Mouse (Mus musculus) neural tube, embryonic 13.5 days (tissue): Measurements from ENCODE around the gene Galr2. TPM values are rescaled to one million over a fixed set of nuclear protein-coding genes. Genes with fewer than 3 reads are reported as not detected.

Experiments used
- ATAC-seq: fragments of 200-750 bp; cut with Nextera tagmentation; 2 replicates; pipeline ENCODE4 v1.8.0; 2017; ENCODE audit warnings: low read depth, mild to moderate bottlenecking, moderate TSS enrichment, moderate library complexity
- H3K27ac ChIP-seq: fragments of 300-500 bp; sonication (generic); replicated peaks from 2 replicates; pipeline ENCODE4 v1.5.1; 2015; ENCODE audit warnings: moderate library complexity, mild to moderate bottlenecking, inconsistent platforms
- H3K27me3 ChIP-seq: fragments of 300-500 bp; sonication (generic); 2 replicates; pipeline ENCODE4 v1.6.1; 2015; ENCODE audit warnings: mild to moderate bottlenecking, inconsistent platforms
- H3K36me3 ChIP-seq: fragments of 300-500 bp; sonication (generic); 2 replicates; pipeline ENCODE4 v1.6.1; 2015; ENCODE audit warnings: mild to moderate bottlenecking, inconsistent platforms
- H3K4me1 ChIP-seq: fragments of 300-500 bp; sonication (generic); replicated peaks from 2 replicates; pipeline ENCODE4 v1.6.1; 2015; ENCODE audit warnings: inconsistent platforms
- H3K4me2 ChIP-seq: fragments of 300-500 bp; sonication (generic); 2 replicates; pipeline ENCODE4 v1.6.1; 2015; ENCODE audit warnings: inconsistent platforms, mild to moderate bottlenecking, moderate library complexity
- H3K4me3 ChIP-seq: fragments of 300-500 bp; sonication (generic); 2 replicates; pipeline ENCODE4 v1.5.1; 2015; ENCODE audit warnings: mild to moderate bottlenecking, inconsistent platforms
- H3K9ac ChIP-seq: fragments of 300-500 bp; sonication (generic); 2 replicates; pipeline ENCODE4 v1.6.1; 2015; ENCODE audit warnings: moderate library complexity, mild to moderate bottlenecking, inconsistent platforms
- H3K9me3 ChIP-seq: fragments of 300-500 bp; sonication (generic); 2 replicates; pipeline ENCODE4 v1.6.1; 2016; ENCODE audit warnings: inconsistent platforms
- WGBS: fragments of 180-500 bp; shearing (Covaris S2); methylation state at CpG from one replicate; pipeline ENCODE4 v1.1.7; 2015; 5-methylcytosine and 5-hydroxymethylcytosine counted together
- polyA plus RNA-seq: library from polyadenylated mRNA; unstranded; fragments of >200 nt; fragmentation: Nextera tagmentation; extraction: Ambion mirVana; gene quantifications from 2 replicates; pipeline ENCODE4 v1.2.1, GENCODE M21; 2015

The Galr2 gene
- polyA plus RNA-seq, 1 experiment from 2014 or later = 1.1 TPM

GRCm38 (mm10) chr11:116312359-116312758 is 31.6 kb downstream of the Galr2 start:
- H3K27me3 ChIP-seq = no peaks in the 10 kb centered on the region; the same call in 1 of the 2 replicates
- no peaks in the 10 kb centered on the region for H3K9me3 ChIP-seq
- ATAC-seq = no peak
- WGBS = 59% methylated on average over 8 of the region's 8 CpGs
- no peak overlapping the region for H3K9ac ChIP-seq
- H3K4me1 ChIP-seq = peaks cover 5% of the 10 kb centered on the region
- no peaks in the 10 kb centered on the region for H3K36me3 ChIP-seq
- H3K4me2 ChIP-seq = no peak overlapping the region
- H3K4me3 ChIP-seq = no peak overlapping the region
- no peak overlapping the region for H3K27ac ChIP-seq

- peak; percentile 84 for ATAC-seq
Measured at GRCm38 (mm10) chr11:116318719-116319659, 38.2 kb downstream of the Galr2 start.

GRCm38 (mm10) chr11:116326963-116327603 is 46.3 kb downstream of the Galr2 start:
- no peak for ATAC-seq
- 77% methylated on average over 7 of the region's 7 CpGs for WGBS
- Histone ChIP-seq H3K4me3 (no peak overlapping the region), H3K4me2 (no peak overlapping the region), H3K9ac (no peak overlapping the region), H3K27me3 (no peaks in the 10 kb centered on the region), H3K36me3 (no peaks in the 10 kb centered on the region), H3K9me3 (no peaks in the 10 kb centered on the region), H3K4me1 (peaks cover 36% of the 10 kb centered on the region), H3K27ac (no peak overlapping the region)

More at GRCm38 (mm10) chr11:116318719-116319659, 38.2 kb downstream of the Galr2 start:
- peaks cover 7% of the 10 kb centered on the region for H3K27me3 ChIP-seq
- WGBS = 1% methylated on average over 41 of the region's 41 CpGs
- peaks cover 11% of the 10 kb centered on the region for H3K4me1 ChIP-seq
- peak overlapping the region; percentile 78 for H3K4me2 ChIP-seq
- peak overlapping the region; percentile 39 for H3K4me3 ChIP-seq
- peak overlapping the region; percentile 68 for H3K9ac ChIP-seq
- H3K27ac ChIP-seq = no peak overlapping the region
- no peaks in the 10 kb centered on the region for H3K9me3 ChIP-seq
- no peaks in the 10 kb centered on the region for H3K36me3 ChIP-seq

- H3K4me1 ChIP-seq = peaks cover 61% of the 10 kb centered on the region
- peaks cover 18% of the 10 kb centered on the region for H3K27me3 ChIP-seq
- H3K9me3 ChIP-seq = no peaks in the 10 kb centered on the region
- WGBS = 35% methylated on average over 18 of the region's 18 CpGs
- H3K36me3 ChIP-seq = no peaks in the 10 kb centered on the region
- no peak overlapping the region for H3K4me2 ChIP-seq
- H3K9ac ChIP-seq = peak overlapping the region; percentile 27; the same call in 1 of the 2 replicates
- no peak overlapping the region for H3K4me3 ChIP-seq
- ATAC-seq = peak; percentile 66
- peak overlapping the region; percentile 83 for H3K27ac ChIP-seq
Measured at GRCm38 (mm10) chr11:116329314-116330210, 48.8 kb downstream of the Galr2 start.

- 51% methylated on average over 7 of the region's 7 CpGs for WGBS
- Histone ChIP-seq H3K4me1 (peaks cover 67% of the 10 kb centered on the region), H3K4me3 (no peak overlapping the region), H3K27ac (peak overlapping the region; percentile 83), H3K36me3 (no peaks in the 10 kb centered on the region), H3K9ac (peak overlapping the region; percentile 27; the same call in 1 of the 2 replicates), H3K9me3 (no peaks in the 10 kb centered on the region), H3K4me2 (no peak overlapping the region), H3K27me3 (peaks cover 24% of the 10 kb centered on the region)
- ATAC-seq = no peak
Measured at GRCm38 (mm10) chr11:116330211-116330518, 49.4 kb downstream of the Galr2 start.

GRCm38 (mm10) chr11:116332232-116332982 is 51.7 kb downstream of the Galr2 start:
- peak; percentile 38 for ATAC-seq
- 0 out of 2 replicates have a peak overlapping the region, but pooled peaks have one; percentile 17 for H3K9ac ChIP-seq
- H3K4me3 ChIP-seq = no peak overlapping the region

GRCm38 (mm10) chr11:116332983-116333270 is 52.2 kb downstream of the Galr2 start:
- peak overlapping the region; percentile 85 for H3K4me2 ChIP-seq
- peaks cover 88% of the 10 kb centered on the region for H3K4me1 ChIP-seq
- peak overlapping the region; percentile 41 for H3K9ac ChIP-seq
- ATAC-seq = no peak
- H3K9me3 ChIP-seq = no peaks in the 10 kb centered on the region
- H3K36me3 ChIP-seq = 0 out of 2 replicates have a peak, but pooled peaks cover 3% of the 10 kb centered on the region
- peak overlapping the region; percentile 61 for H3K27ac ChIP-seq
- WGBS = 63% methylated on average over 3 of the region's 3 CpGs
- no peak overlapping the region for H3K4me3 ChIP-seq
- peaks cover 24% of the 10 kb centered on the region for H3K27me3 ChIP-seq

More at GRCm38 (mm10) chr11:116332232-116332982, 51.7 kb downstream of the Galr2 start:
- no peaks in the 10 kb centered on the region for H3K36me3 ChIP-seq
- peak overlapping the region; percentile 73 for H3K27ac ChIP-seq
- peak overlapping the region; percentile 85 for H3K4me2 ChIP-seq
- peaks cover 24% of the 10 kb centered on the region for H3K27me3 ChIP-seq
- H3K4me1 ChIP-seq = peaks cover 88% of the 10 kb centered on the region
- no peaks in the 10 kb centered on the region for H3K9me3 ChIP-seq
- WGBS = 20% methylated on average over 17 of the region's 19 CpGs

Other genes with a start within 250 kb of the Galr2 start
- gene Unc13d, start 203.0 kb upstream of the Galr2 start, polyA plus RNA-seq = 0.70 and 1.3 TPM in 2 replicates
- gene Wbp2, start 193.9 kb upstream of the Galr2 start, polyA plus RNA-seq = 136 and 153 TPM in 2 replicates
- gene Trim47, start 153.7 kb upstream of the Galr2 start, polyA plus RNA-seq = 4.3 and 5.5 TPM in 2 replicates
- 2.7 and 3.7 TPM in 2 replicates for gene Trim65, start 149.8 kb upstream of the Galr2 start, polyA plus RNA-seq
- 69.1 and 78.3 TPM in 2 replicates for gene Mrpl38, start 142.1 kb upstream of the Galr2 start, polyA plus RNA-seq
- 52.5 and 58.5 TPM in 2 replicates for gene Fbf1, start 112.8 kb upstream of the Galr2 start, polyA plus RNA-seq
- gene Ten1, start 82.1 kb upstream of the Galr2 start, polyA plus RNA-seq = 75.2 and 83.0 TPM in 2 replicates
- 53.5 and 55.9 TPM in 2 replicates for gene Acox1, start 81.9 kb upstream of the Galr2 start, polyA plus RNA-seq
- 0.59 and 0.73 TPM in 2 replicates for gene Evpl, start 42.9 kb upstream of the Galr2 start, polyA plus RNA-seq
- 64.0 and 64.4 TPM in 2 replicates for gene Srp68, start 6.7 kb upstream of the Galr2 start, polyA plus RNA-seq
- 81.5 and 88.7 TPM in 2 replicates for gene Exoc7, start 26.3 kb downstream of the Galr2 start, polyA plus RNA-seq
- gene Foxj1, start 54.5 kb downstream of the Galr2 start, polyA plus RNA-seq = 7.8 and 8.1 TPM in 2 replicates
- gene Rnf157, start 132.1 kb downstream of the Galr2 start, polyA plus RNA-seq = 64.8 and 72.0 TPM in 2 replicates
- gene Ubald2, start 153.2 kb downstream of the Galr2 start, polyA plus RNA-seq = 40.7 and 55.0 TPM in 2 replicates
- not detected in 2 replicates for gene Qrich2, start 185.3 kb downstream of the Galr2 start, polyA plus RNA-seq
- 177 and 178 TPM in 2 replicates for gene Prpsap1, start 213.3 kb downstream of the Galr2 start, polyA plus RNA-seq
- 3.7 and 6.1 TPM in 2 replicates for gene Sphk1, start 250.0 kb downstream of the Galr2 start, polyA plus RNA-seq